Mouse (Mus musculus): ENCODE measurements at regions not wholly inside any gene's neighbourhood (a gene's known extent, or its start where the extent isn't known, plus 50 kb on each side); places are given as distances from the start of the nearest gene placed in this dataset.

DNA sequence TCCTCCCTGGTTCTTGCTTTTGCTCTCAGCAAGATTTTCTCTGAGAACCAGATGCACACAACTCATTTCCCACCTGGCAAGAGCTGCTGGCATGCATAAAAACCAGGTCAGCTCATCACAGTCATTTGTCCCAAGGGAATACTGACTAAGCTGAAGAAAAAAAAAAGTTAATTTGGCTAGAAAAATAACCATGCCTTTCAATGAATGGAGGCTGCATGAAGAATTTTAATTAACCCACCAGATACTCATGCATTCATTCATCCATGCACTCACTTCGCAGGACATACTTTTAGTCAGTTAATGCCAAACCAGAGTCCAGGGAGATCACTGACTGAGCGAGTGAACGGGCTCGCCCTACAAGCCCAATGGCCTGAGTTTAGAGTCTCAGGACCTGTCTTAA is 505.4 kb upstream of the Hs6st1 start:
- Histone ChIP-seq H3K4me3 (ENCODE audit: insufficient read depth, poor library complexity, severe bottlenecking) (no peak overlapping the region), H3K79me2 (ENCODE audit: control insufficient read depth, insufficient read depth) (no peaks in the 10 kb centered on the region), H3K36me3 (ENCODE audit: control insufficient read depth, insufficient read depth) (no peaks in the 10 kb centered on the region), H3K79me3 (ENCODE audit: low read depth) (no peaks in the 10 kb centered on the region), H3K27me3 (ENCODE audit: control insufficient read depth, insufficient read depth, insufficient read length) (no peaks in the 10 kb centered on the region), H3ac (ENCODE audit: control insufficient read depth, insufficient read length, low read depth) (no peak overlapping the region)
- TF ChIP-seq CEBPB (IDR thresholded peaks at IDR 0.05; ENCODE audit: low read depth) (no peak), CTCF (IDR thresholded peaks at IDR 0.05; ENCODE audit: control insufficient read depth, insufficient read depth, insufficient read length) (no peak), MAX (IDR thresholded peaks at IDR 0.05) (no peak), FOSL1 (IDR thresholded peaks at IDR 0.05; ENCODE audit: insufficient read depth, low read length, poor library complexity, severe bottlenecking) (no peak), MYOD1 (IDR thresholded peaks at IDR 0.05; ENCODE audit: control insufficient read depth, insufficient read length, low read depth) (no peak), MYOG (IDR thresholded peaks at IDR 0.05; ENCODE audit: control insufficient read depth, extremely low read depth, insufficient read length) (no peak), USF1 (IDR thresholded peaks at IDR 0.05; ENCODE audit: low read depth) (no peak)

DNA sequence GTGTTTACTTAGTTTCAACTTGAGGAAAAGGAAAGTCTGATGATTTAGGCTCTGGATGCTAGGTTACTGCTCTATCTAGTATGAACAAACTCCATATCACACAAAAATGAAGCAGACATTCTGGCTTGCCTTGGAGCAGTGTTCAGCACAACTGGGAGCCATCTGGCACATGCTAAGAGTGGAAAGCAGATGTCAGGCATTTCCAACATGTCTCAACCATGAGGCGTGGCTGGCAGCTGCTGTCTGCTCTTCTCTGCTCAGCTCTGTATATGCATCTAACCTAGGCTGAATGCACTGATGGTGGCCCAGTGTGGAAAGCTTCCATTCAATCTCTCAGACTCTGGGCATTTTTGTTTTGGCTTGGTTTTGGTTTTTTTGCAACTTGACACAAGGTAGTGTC is 493.0 kb upstream of the Hs6st1 start:
- no peaks in the 10 kb centered on the region for H3K79me3 ChIP-seq (ENCODE audit: low read depth)
- H3K36me3 ChIP-seq (ENCODE audit: control insufficient read depth, insufficient read depth) = no peaks in the 10 kb centered on the region
- no peaks in the 10 kb centered on the region for H3K79me2 ChIP-seq (ENCODE audit: control insufficient read depth, insufficient read depth)
- H3K4me3 ChIP-seq (ENCODE audit: insufficient read depth, poor library complexity, severe bottlenecking) = no peak overlapping the region
- TF ChIP-seq MYOD1 (IDR thresholded peaks at IDR 0.05; ENCODE audit: control insufficient read depth, insufficient read length, low read depth) (no peak), USF1 (IDR thresholded peaks at IDR 0.05; ENCODE audit: low read depth) (no peak), MYOG (IDR thresholded peaks at IDR 0.05; ENCODE audit: control insufficient read depth, extremely low read depth, insufficient read length) (no peak), FOSL1 (IDR thresholded peaks at IDR 0.05; ENCODE audit: insufficient read depth, low read length, poor library complexity, severe bottlenecking) (no peak), CEBPB (IDR thresholded peaks at IDR 0.05; ENCODE audit: low read depth) (no peak), MAX (IDR thresholded peaks at IDR 0.05) (no peak), CTCF (IDR thresholded peaks at IDR 0.05; ENCODE audit: control insufficient read depth, insufficient read depth, insufficient read length) (no peak)
- no peak overlapping the region for H3ac ChIP-seq (ENCODE audit: control insufficient read depth, insufficient read length, low read depth)
- no peaks in the 10 kb centered on the region for H3K27me3 ChIP-seq (ENCODE audit: control insufficient read depth, insufficient read depth, insufficient read length)

DNA sequence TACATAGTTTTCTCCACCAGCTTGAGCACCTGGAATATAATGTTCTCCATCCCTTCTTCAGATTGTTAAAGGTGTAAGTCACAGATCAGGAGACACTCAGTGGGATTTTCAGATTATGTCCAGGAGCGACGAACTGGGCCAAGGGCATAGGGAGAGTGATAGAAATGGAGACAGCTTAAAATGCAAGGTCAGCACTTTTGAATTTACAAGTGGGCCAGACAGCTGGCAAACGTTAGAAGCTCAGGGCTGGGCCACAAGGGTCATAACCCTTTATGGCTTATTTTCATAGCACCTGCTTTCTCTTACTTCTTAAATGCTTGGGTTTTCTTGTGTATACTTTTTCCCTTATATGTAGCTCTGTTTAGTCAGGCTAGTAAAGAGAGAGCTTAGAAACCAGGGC is 488.8 kb upstream of the Hs6st1 start:
- TF ChIP-seq USF1 (IDR thresholded peaks at IDR 0.05; ENCODE audit: low read depth) (no peak), MAX (IDR thresholded peaks at IDR 0.05) (no peak), CTCF (IDR thresholded peaks at IDR 0.05; ENCODE audit: control insufficient read depth, insufficient read depth, insufficient read length) (no peak), MYOG (IDR thresholded peaks at IDR 0.05; ENCODE audit: control insufficient read depth, extremely low read depth, insufficient read length) (no peak), MYOD1 (IDR thresholded peaks at IDR 0.05; ENCODE audit: control insufficient read depth, insufficient read length, low read depth) (no peak), CEBPB (IDR thresholded peaks at IDR 0.05; ENCODE audit: low read depth) (no peak), FOSL1 (IDR thresholded peaks at IDR 0.05; ENCODE audit: insufficient read depth, low read length, poor library complexity, severe bottlenecking) (no peak)
- Histone ChIP-seq H3K27me3 (ENCODE audit: control insufficient read depth, insufficient read depth, insufficient read length) (no peaks in the 10 kb centered on the region), H3K4me3 (ENCODE audit: insufficient read depth, poor library complexity, severe bottlenecking) (no peak overlapping the region), H3K79me2 (ENCODE audit: control insufficient read depth, insufficient read depth) (no peaks in the 10 kb centered on the region), H3K79me3 (ENCODE audit: low read depth) (no peaks in the 10 kb centered on the region), H3K36me3 (ENCODE audit: control insufficient read depth, insufficient read depth) (no peaks in the 10 kb centered on the region), H3ac (ENCODE audit: control insufficient read depth, insufficient read length, low read depth) (no peak overlapping the region)

DNA sequence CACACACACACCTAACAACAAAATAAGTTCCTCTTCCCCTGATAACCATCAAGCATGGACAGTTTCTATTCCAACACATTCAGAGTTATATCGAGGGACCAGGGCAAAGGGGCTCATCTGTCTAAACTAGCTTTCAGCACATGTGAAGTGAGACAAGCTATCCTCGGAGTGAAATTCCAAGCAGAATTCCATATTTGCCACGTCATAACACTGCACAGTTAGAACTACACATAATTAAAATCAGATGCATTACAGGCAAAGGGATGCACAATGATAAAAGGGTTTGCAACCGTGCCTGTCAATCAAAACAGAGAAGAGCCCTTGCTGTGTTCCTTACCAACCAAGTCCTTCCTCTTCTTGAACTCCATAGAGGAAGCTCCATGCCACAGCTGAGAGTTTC is 488.2 kb upstream of the Hs6st1 start:
- H3K27me3 ChIP-seq (ENCODE audit: control insufficient read depth, insufficient read depth, insufficient read length) = no peaks in the 10 kb centered on the region
- H3K36me3 ChIP-seq (ENCODE audit: control insufficient read depth, insufficient read depth) = no peaks in the 10 kb centered on the region
- H3K79me2 ChIP-seq (ENCODE audit: control insufficient read depth, insufficient read depth) = no peaks in the 10 kb centered on the region
- TF ChIP-seq FOSL1 (IDR thresholded peaks at IDR 0.05; ENCODE audit: insufficient read depth, low read length, poor library complexity, severe bottlenecking) (no peak), MYOD1 (IDR thresholded peaks at IDR 0.05; ENCODE audit: control insufficient read depth, insufficient read length, low read depth) (no peak), MAX (IDR thresholded peaks at IDR 0.05) (no peak), CTCF (IDR thresholded peaks at IDR 0.05; ENCODE audit: control insufficient read depth, insufficient read depth, insufficient read length) (no peak), MYOG (IDR thresholded peaks at IDR 0.05; ENCODE audit: control insufficient read depth, extremely low read depth, insufficient read length) (no peak), CEBPB (IDR thresholded peaks at IDR 0.05; ENCODE audit: low read depth) (no peak), USF1 (IDR thresholded peaks at IDR 0.05; ENCODE audit: low read depth) (no peak)
- H3K79me3 ChIP-seq (ENCODE audit: low read depth) = no peaks in the 10 kb centered on the region
- no peak overlapping the region for H3K4me3 ChIP-seq (ENCODE audit: insufficient read depth, poor library complexity, severe bottlenecking)
- H3ac ChIP-seq (ENCODE audit: control insufficient read depth, insufficient read length, low read depth) = no peak overlapping the region

DNA sequence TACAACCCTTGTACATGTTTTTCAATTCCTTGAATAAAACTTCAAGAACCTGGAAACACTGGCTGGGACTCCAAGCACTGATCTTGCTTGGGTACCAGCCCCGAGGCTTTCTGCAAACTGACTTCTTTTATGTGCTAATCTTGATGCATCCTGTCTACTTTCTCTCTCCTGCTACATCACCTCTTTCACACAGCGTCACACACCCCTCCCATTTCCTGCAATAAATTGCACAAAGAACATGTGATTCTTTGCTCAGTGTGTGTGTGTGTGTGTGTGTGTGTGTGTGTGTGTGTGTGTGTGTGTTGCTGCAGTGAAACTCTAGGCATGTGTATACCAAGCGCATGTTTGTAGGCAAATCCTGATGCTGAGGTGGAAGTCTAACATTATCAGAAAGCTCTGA is 487.7 kb upstream of the Hs6st1 start:
- Histone ChIP-seq H3K79me2 (ENCODE audit: control insufficient read depth, insufficient read depth) (no peaks in the 10 kb centered on the region), H3K27me3 (ENCODE audit: control insufficient read depth, insufficient read depth, insufficient read length) (no peaks in the 10 kb centered on the region), H3K79me3 (ENCODE audit: low read depth) (no peaks in the 10 kb centered on the region), H3K4me3 (ENCODE audit: insufficient read depth, poor library complexity, severe bottlenecking) (no peak overlapping the region), H3K36me3 (ENCODE audit: control insufficient read depth, insufficient read depth) (no peaks in the 10 kb centered on the region), H3ac (ENCODE audit: control insufficient read depth, insufficient read length, low read depth) (no peak overlapping the region)
- TF ChIP-seq MYOD1 (IDR thresholded peaks at IDR 0.05; ENCODE audit: control insufficient read depth, insufficient read length, low read depth) (no peak), MYOG (IDR thresholded peaks at IDR 0.05; ENCODE audit: control insufficient read depth, extremely low read depth, insufficient read length) (no peak), USF1 (IDR thresholded peaks at IDR 0.05; ENCODE audit: low read depth) (no peak), MAX (IDR thresholded peaks at IDR 0.05) (no peak), CEBPB (IDR thresholded peaks at IDR 0.05; ENCODE audit: low read depth) (no peak), CTCF (IDR thresholded peaks at IDR 0.05; ENCODE audit: control insufficient read depth, insufficient read depth, insufficient read length) (no peak), FOSL1 (IDR thresholded peaks at IDR 0.05; ENCODE audit: insufficient read depth, low read length, poor library complexity, severe bottlenecking) (no peak)

DNA sequence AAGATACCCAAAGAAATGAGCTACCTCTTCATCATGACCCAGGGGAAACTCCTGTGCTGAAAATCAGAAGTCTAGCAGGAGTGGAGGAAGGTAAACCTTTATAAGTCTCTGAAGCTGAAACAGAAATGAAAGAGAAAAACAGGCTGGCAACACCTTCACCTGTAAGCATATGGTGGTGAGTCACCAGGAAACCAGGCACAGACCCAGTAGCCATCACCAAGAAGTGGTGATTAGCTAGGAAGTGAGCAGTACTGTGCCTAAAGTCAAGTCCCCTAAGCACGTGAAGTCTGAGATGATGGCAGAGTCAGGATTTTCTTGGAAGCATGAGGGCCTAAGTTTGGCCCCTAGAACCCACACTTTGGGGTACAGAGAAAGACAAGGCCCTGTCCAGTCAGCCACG is 480.3 kb upstream of the Hs6st1 start:
- Histone ChIP-seq H3K27me3 (ENCODE audit: control insufficient read depth, insufficient read depth, insufficient read length) (no peaks in the 10 kb centered on the region), H3ac (ENCODE audit: control insufficient read depth, insufficient read length, low read depth) (no peak overlapping the region), H3K79me3 (ENCODE audit: low read depth) (no peaks in the 10 kb centered on the region), H3K79me2 (ENCODE audit: control insufficient read depth, insufficient read depth) (no peaks in the 10 kb centered on the region), H3K36me3 (ENCODE audit: control insufficient read depth, insufficient read depth) (no peaks in the 10 kb centered on the region), H3K4me3 (ENCODE audit: insufficient read depth, poor library complexity, severe bottlenecking) (no peak overlapping the region)
- no peak for TF ChIP-seq MYOG (IDR thresholded peaks at IDR 0.05; ENCODE audit: control insufficient read depth, extremely low read depth, insufficient read length)
- TF ChIP-seq FOSL1 (IDR thresholded peaks at IDR 0.05; ENCODE audit: insufficient read depth, low read length, poor library complexity, severe bottlenecking) = no peak
- TF ChIP-seq MYOD1 (IDR thresholded peaks at IDR 0.05; ENCODE audit: control insufficient read depth, insufficient read length, low read depth) = no peak
- no peak for TF ChIP-seq USF1 (IDR thresholded peaks at IDR 0.05; ENCODE audit: low read depth)
- no peak for TF ChIP-seq CEBPB (IDR thresholded peaks at IDR 0.05; ENCODE audit: low read depth)
- TF ChIP-seq MAX (IDR thresholded peaks at IDR 0.05) = no peak
- no peak for TF ChIP-seq CTCF (IDR thresholded peaks at IDR 0.05; ENCODE audit: control insufficient read depth, insufficient read depth, insufficient read length)

Measured in C2C12 (cell line).